Mouse (Mus musculus) neural tube, embryonic 11.5 days (tissue): ENCODE data around the gene Rapgef3. TPM values are rescaled to one million over a fixed set of nuclear protein-coding genes. Genes with fewer than 3 reads are reported as not detected.

Source experiments
- ATAC-seq: fragments of 200-750 bp; cut with Nextera tagmentation; 2 replicates; pipeline ENCODE4 v1.8.0; 2017; ENCODE audit warnings: moderate number of reproducible peaks, mild to moderate bottlenecking, moderate TSS enrichment, moderate library complexity; ENCODE audit not compliant: insufficient read depth, low FRiP score, low TSS enrichment
- DNase-seq: peaks from one replicate; pipeline ENCODE4 v3.0.0-alpha.2; 2015; ENCODE audit warnings: low spot score
- H3K27ac ChIP-seq: fragments of 300-500 bp; sonication (generic); 2 replicates; pipeline ENCODE4 v1.5.1; 2014; ENCODE audit warnings: low read depth, mild to moderate bottlenecking, low read length
- H3K27me3 ChIP-seq: fragments of 300-500 bp; sonication (generic); 2 replicates; pipeline ENCODE4 v1.6.1; 2014; ENCODE audit warnings: mild to moderate bottlenecking, low read length, mixed read lengths; ENCODE audit not compliant: control insufficient read depth, insufficient read depth
- H3K36me3 ChIP-seq: fragments of 300-500 bp; sonication (generic); 2 replicates; pipeline ENCODE4 v1.6.1; 2014; ENCODE audit warnings: mild to moderate bottlenecking, low read length, moderate library complexity, mixed read lengths; ENCODE audit not compliant: control insufficient read depth, insufficient read depth
- H3K4me1 ChIP-seq: fragments of 300-500 bp; sonication (generic); 2 replicates; pipeline ENCODE4 v1.6.1; 2014; ENCODE audit warnings: low read length, mixed read lengths; ENCODE audit not compliant: control insufficient read depth, insufficient read depth
- H3K4me2 ChIP-seq: fragments of 300-500 bp; sonication (generic); 2 replicates; pipeline ENCODE4 v1.6.1; 2014; ENCODE audit warnings: low read depth, mild to moderate bottlenecking, moderate library complexity
- H3K4me3 ChIP-seq: fragments of 300-500 bp; sonication (generic); 2 replicates; pipeline ENCODE4 v1.5.1; 2014; ENCODE audit warnings: low read depth, low read length
- H3K9ac ChIP-seq: fragments of 300-500 bp; sonication (generic); 2 replicates; pipeline ENCODE4 v1.6.1; 2014; ENCODE audit warnings: mild to moderate bottlenecking, low read length
- H3K9me3 ChIP-seq: fragments of 300-500 bp; sonication (generic); 2 replicates; pipeline ENCODE4 v1.6.1; 2016; ENCODE audit warnings: low read length; ENCODE audit not compliant: control insufficient read depth
- WGBS: fragments of 180-500 bp; shearing (Covaris S2); extraction: QIAGEN DNeasy Blood & Tissue Kit; methylation state at CpG from one replicate; pipeline ENCODE4 v1.1.7; 2014; 5-methylcytosine and 5-hydroxymethylcytosine counted together
- polyA plus RNA-seq: library from polyadenylated mRNA; unstranded; fragments of >200 nt; fragmentation: Nextera tagmentation; extraction: Ambion mirVana; gene quantifications from 2 replicates; pipeline ENCODE4 v1.2.1, GENCODE M21; 2014

The Rapgef3 gene
- polyA plus RNA-seq, 1 experiment from 2014 or later = 6.0 TPM

- WGBS = 68% methylated on average over 7 of the region's 7 CpGs
- H3K9me3 ChIP-seq = no peaks in the 10 kb centered on the region
- no peak overlapping the region for H3K27ac ChIP-seq
Observed at GRCm38 (mm10) chr15:97728804-97729203, 39.0 kb downstream of the Rapgef3 start.

GRCm38 (mm10) chr15:97728394-97728793 is 39.4 kb downstream of the Rapgef3 start:
- no peaks in the 10 kb centered on the region for H3K9me3 ChIP-seq

More at GRCm38 (mm10) chr15:97728804-97729203, 39.0 kb downstream of the Rapgef3 start:
- Histone ChIP-seq H3K4me1 (no peaks in the 10 kb centered on the region), H3K4me3 (no peak overlapping the region), H3K27me3 (no peaks in the 10 kb centered on the region), H3K36me3 (no peaks in the 10 kb centered on the region), H3K9ac (no peak overlapping the region), H3K4me2 (no peak overlapping the region)
- DNase-seq (no peak), ATAC-seq (no peak)

DNA sequence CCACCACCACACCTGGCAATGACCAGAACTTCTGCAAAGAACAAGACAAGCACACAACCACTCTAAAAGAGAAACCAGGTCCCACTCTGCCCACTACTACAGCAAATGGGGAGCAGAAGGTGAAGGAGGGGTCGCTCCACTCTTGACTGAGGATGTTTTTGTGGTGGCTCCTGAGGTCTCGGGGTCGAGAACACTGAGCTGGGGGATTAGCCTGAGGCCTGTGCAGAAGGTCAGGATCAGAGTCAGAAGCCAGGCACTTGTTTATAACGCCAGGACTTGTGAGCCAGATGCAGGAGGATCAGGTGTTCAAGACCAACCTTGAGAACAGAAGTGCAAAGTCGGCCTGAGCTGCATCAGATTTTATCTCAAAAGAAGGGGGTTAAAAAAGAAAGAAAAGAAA is 40.3 kb downstream of the Rapgef3 start:
- no peak overlapping the region for H3K4me2 ChIP-seq
- no peaks in the 10 kb centered on the region for H3K9me3 ChIP-seq
- WGBS = 81% methylated on average over 5 of the region's 5 CpGs
- DNase-seq (no peak), ATAC-seq (no peak)
- no peaks in the 10 kb centered on the region for H3K27me3 ChIP-seq
- H3K36me3 ChIP-seq = no peaks in the 10 kb centered on the region
- H3K4me1 ChIP-seq = no peaks in the 10 kb centered on the region
- no peak overlapping the region for H3K9ac ChIP-seq
- no peak overlapping the region for H3K27ac ChIP-seq
- no peak overlapping the region for H3K4me3 ChIP-seq

More at GRCm38 (mm10) chr15:97728394-97728793, 39.4 kb downstream of the Rapgef3 start:
- Histone ChIP-seq H3K9ac (no peak overlapping the region), H3K27ac (no peak overlapping the region), H3K4me1 (no peaks in the 10 kb centered on the region), H3K27me3 (no peaks in the 10 kb centered on the region), H3K36me3 (no peaks in the 10 kb centered on the region), H3K4me2 (no peak overlapping the region), H3K4me3 (no peak overlapping the region)
- ATAC-seq (no peak), DNase-seq (no peak)
- 91% methylated on average over 11 of the region's 11 CpGs for WGBS

DNA sequence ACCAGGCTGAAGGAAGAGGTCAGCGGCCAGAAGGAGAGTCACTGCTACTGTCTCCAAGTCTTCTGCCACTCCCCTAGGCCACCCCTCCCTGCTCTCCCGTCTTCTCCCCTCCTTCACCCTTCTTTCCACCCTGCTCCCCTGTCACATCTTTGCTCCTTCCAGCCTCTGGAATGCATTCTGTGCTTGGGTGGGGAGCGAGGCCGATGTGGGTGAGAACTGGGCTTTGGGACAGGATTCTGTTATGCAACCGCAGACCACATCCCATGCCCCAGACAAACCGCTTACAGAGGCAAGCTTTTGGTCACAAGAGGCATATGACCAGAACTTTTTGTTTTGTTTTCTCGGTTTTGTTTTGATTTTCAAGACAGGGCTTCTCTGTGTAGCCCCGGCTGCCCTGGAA is 40.7 kb downstream of the Rapgef3 start:
- H3K9me3 ChIP-seq = no peaks in the 10 kb centered on the region
- ATAC-seq (no peak), DNase-seq (no peak)
- no peak overlapping the region for H3K27ac ChIP-seq
- no peak overlapping the region for H3K4me2 ChIP-seq
- no peaks in the 10 kb centered on the region for H3K36me3 ChIP-seq
- no peak overlapping the region for H3K4me3 ChIP-seq
- no peaks in the 10 kb centered on the region for H3K4me1 ChIP-seq
- H3K9ac ChIP-seq = no peak overlapping the region
- WGBS = 81% methylated on average over 8 of the region's 8 CpGs
- H3K27me3 ChIP-seq = no peaks in the 10 kb centered on the region

DNA sequence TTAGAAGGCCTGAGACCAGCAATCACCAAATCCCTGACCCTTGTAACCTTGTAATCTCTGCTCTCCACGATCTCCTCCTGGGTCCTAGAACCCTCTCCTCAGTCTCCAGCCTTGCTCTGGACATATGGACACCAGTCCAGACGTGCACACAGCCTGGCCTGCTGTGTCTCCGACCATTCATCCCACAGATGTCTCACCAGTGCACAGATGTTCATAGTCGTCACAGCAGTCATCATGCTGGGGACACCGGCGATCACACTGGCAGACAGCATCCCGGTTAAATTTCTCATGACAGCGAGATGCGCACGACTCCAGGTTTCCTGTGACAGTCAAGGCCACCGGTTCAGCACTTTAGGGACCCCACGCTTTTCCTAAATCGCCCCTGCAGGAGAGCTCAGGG is 41.5 kb downstream of the Rapgef3 start:
- H3K36me3 ChIP-seq = no peaks in the 10 kb centered on the region
- no peaks in the 10 kb centered on the region for H3K9me3 ChIP-seq
- no peak overlapping the region for H3K9ac ChIP-seq
- peaks cover 1% of the 10 kb centered on the region; the same call in 1 of the 2 replicates for H3K4me1 ChIP-seq
- WGBS = 74% methylated on average over 13 of the region's 13 CpGs
- ATAC-seq (no peak), DNase-seq (no peak)
- H3K27ac ChIP-seq = no peak overlapping the region
- no peak overlapping the region for H3K4me2 ChIP-seq
- H3K4me3 ChIP-seq = no peak overlapping the region
- H3K27me3 ChIP-seq = no peaks in the 10 kb centered on the region

DNA sequence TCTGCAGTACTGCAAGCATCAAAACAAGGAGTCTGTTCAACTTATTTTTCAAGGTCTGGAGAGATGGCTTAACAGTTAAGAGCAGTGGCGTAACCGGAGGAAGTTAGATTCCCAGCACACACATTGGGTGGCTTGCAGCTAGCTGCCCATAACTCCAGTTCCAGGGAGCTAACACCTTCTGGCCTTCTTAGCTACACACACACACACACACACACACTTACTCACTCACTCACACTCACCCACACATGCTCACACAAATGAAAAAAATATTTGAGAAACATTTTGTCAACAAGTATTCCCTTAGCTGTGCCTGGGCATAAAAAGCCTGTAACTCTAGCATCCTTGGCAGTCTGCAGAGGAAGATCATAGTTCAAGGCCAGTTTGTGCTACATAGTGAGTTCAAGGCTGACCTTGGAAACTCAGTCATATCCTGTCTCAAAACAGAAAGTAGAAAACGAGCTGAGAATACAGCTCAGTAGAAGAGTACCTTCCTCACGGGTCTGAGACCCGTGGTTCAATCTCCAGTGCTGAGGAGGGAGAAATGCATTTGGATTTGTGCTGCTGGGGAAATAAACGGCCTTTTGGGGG is 42.5 kb downstream of the Rapgef3 start:
- DNase-seq = no peak
- Histone ChIP-seq H3K4me1 (peaks cover 4% of the 10 kb centered on the region; the same call in 1 of the 2 replicates), H3K27me3 (no peaks in the 10 kb centered on the region), H3K27ac (no peak overlapping the region), H3K4me3 (no peak overlapping the region), H3K36me3 (no peaks in the 10 kb centered on the region), H3K4me2 (no peak overlapping the region), H3K9me3 (no peaks in the 10 kb centered on the region), H3K9ac (no peak overlapping the region)
- no peak for ATAC-seq
- 84% methylated on average over 6 of the region's 6 CpGs for WGBS

DNA sequence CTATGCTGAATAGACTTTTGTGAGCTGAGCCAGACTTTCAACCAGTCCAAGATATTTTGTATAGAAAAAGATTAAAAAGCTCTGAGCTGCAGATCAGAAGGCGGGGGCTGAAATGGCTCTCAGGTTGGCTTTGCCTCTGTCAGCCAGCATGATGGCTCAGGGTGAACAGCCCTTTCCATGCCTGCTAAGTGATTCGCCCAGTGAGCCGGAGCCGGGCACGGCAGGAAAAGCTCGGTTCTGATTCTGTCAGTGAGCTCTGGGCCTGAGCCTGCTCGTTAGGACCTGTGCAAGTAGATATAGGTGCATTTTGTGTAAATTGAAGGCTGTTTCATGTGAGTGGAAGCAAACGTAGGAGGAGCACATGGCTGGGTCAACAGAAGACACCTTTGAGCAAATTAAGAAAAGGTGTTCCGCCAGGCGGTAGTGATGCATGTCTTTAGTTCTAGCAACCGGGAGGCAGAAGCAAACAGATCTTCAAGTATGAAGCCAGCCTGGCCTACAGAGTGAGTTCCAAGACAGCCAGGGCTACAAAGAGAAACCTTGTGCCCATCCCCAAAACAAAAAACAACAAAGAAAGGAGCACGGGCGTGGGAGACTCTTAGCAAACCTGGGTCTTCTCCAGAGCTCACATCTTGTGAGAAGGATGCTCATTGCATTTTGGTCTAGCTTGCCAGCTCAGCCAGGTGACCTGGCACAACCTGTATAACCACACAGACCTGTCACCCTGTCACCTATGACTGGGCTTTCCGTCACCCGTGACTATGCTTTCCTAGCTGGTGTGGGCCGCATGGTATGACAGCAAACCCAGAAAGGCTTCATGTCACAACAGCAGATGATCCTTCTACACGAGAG is 43.2 kb downstream of the Rapgef3 start:
- Histone ChIP-seq H3K27ac (no peak overlapping the region), H3K9ac (no peak overlapping the region), H3K27me3 (no peaks in the 10 kb centered on the region), H3K9me3 (no peaks in the 10 kb centered on the region), H3K4me1 (peaks cover 4% of the 10 kb centered on the region; the same call in 1 of the 2 replicates), H3K36me3 (no peaks in the 10 kb centered on the region), H3K4me2 (no peak overlapping the region), H3K4me3 (no peak overlapping the region)
- DNase-seq = no peak
- WGBS = 87% methylated on average over 17 of the region's 17 CpGs
- no peak for ATAC-seq

- Histone ChIP-seq H3K4me1 (peaks cover 4% of the 10 kb centered on the region; the same call in 1 of the 2 replicates), H3K9me3 (no peaks in the 10 kb centered on the region), H3K36me3 (no peaks in the 10 kb centered on the region), H3K4me3 (no peak overlapping the region), H3K4me2 (no peak overlapping the region), H3K9ac (no peak overlapping the region), H3K27me3 (no peaks in the 10 kb centered on the region), H3K27ac (no peak overlapping the region)
- no peak for DNase-seq
- no peak for ATAC-seq
- WGBS = 87% methylated on average over 6 of the region's 6 CpGs
Observed at GRCm38 (mm10) chr15:97723536-97724345, 44.0 kb downstream of the Rapgef3 start.
